Mouse (Mus musculus): Measurements from ENCODE around the gene Ism2. TPM values are rescaled to one million over a fixed set of nuclear protein-coding genes. Genes with fewer than 3 reads are reported as not detected.
"Not testable (repeated sequence)": the region's sequence is repeated elsewhere in the genome, so short reads cannot be mapped to it uniquely, and the experiment has no call there.

The Ism2 gene
- under 1 TPM in 1 of 2 experiments, not detected in 1; 0.42 TPM for total RNA-seq (2021)

GRCm38 (mm10) chr12:87299657-87300440, at the start of gene Ism2:
TSS of gene Ism2 (minus strand) at chr12:87299705.
- DNase-seq, result no peak

DNA sequence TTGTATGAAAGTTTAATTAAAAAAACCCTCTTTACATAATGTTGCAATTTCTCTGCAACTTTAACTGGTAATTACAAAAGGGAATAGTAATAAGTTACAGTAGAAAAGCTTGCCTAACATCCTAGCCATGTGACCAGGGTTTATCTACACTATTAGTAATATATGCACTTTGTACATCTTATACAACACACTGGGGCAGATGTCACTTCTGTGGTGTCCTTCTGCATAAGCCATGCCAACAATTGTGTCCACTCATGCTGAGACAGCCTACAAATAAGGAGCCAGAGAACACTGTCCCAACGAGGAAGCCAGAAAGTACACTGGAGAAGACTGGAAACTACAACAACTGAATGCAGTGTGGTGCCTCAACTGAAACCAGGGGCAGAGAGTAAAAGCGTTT, 48.5 kb upstream of the Ism2 start:
- DNase-seq, result no peak

- DNase-seq, result no peak
Observed at GRCm38 (mm10) chr12:87347511-87347910, 48.0 kb upstream of the Ism2 start.

DNA sequence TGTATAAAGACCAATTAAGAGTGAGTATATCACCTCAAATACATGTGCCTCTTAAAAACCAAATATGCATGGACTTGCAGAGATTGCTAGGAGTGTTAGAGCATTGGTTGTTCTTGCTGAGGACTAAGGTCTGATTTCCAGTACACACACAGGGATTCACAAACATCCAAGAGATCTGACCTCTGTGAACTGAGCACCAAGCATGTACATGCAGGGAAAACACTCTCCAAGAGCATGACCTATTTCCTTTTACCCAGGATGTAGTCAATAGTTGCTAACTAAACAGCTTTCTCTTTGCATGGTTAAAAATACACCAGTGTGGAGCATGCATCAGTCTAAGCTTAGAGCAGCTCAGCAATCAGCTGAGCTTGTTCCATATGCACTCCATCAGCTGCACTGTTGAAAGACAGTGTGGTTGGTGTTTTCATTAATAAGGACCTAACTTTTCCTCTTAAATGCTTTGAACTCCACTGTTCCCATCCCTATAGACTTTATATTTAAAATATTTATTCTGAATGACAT, 43.6 kb upstream of the Ism2 start:
- no peak for DNase-seq

GRCm38 (mm10) chr12:87338082-87338481, 38.6 kb upstream of the Ism2 start:
- no peak for DNase-seq

DNA sequence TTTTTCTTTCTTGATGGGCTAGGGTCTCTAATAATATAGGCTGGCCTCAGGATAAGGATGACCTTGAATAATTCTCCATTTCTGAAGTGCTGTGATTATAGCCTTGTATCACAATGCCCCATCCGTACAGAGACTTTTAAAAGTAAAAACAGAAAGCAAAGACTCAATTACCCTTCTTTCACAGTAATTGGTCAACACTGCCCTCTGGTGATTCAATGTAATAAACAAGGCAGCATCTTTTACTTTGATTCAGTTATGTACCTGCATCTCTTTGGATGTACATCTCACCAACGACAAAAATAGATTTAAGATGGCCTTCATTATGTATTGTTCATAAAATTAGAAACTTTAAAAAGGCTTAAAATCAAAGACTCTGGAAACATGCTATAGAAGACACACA, 35.4 kb upstream of the Ism2 start:
- DNase-seq, result no peak

DNA sequence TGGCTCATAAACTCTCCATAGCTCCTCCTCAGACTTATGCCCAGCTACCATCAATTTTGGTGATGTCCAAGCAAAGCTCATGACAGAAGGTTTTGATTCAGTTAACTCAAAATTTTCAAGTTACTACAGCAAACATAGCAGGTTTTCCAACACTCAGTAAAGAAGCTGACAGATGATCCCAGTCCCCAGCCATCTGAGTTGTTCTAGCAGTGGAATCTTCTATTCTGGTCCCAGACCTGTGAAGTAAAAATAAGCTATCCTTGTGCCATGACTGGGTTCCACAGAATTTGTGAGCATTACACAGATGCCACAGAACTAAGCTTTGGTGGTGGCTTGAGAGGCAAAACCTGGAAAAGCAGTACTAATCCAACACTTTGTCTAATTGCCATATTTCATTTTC, 34.3 kb upstream of the Ism2 start:
- DNase-seq, result no peak

GRCm38 (mm10) chr12:87332511-87332910, 33.0 kb upstream of the Ism2 start:
- DNase-seq, result no peak

DNA sequence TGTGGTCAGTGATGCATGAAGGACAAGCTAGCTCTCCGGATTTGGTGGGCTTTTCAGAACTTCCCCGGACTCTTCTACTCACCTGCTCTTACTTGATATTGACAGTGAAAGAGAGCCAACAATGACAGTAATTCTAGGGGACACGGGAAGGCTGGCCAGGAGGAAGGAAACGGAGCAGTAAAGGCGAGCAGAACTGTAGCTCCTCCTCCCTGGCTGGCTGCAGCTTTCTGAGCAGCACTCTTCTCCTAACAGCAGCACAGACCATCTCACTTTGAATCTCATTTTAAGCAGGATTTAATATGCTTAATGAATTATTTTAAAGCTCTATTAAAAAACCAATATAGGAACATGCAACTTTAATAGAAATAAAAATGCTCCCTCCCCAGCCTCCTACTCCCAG, 32.4 kb upstream of the Ism2 start:
- no peak for DNase-seq

GRCm38 (mm10) chr12:87331053-87331456, 31.6 kb upstream of the Ism2 start:
- no peak for DNase-seq

GRCm38 (mm10) chr12:87330213-87330612, 30.7 kb upstream of the Ism2 start:
- DNase-seq, result no peak

DNA sequence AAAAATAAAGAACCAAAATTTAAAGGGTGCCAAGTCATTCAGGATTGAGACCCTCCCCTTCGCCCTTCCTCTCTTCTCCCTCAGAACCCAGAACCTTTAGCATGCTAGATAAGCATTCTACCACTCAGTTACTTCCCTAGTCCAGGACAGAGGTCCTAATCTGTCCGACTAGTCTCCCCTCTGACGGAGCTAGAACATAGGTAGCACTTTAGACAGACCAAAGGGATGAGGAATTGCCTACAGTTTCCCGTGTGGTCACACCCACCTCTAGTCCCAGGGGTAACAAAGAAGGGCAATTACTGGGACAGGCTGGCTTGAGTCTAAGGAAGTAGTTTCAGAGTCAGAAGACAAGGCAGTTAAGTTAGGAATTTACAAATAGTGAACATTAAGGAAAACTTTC, 28.5 kb upstream of the Ism2 start:
- DNase-seq, result no peak

GRCm38 (mm10) chr12:87327610-87328009, 28.1 kb upstream of the Ism2 start:
- no peak for DNase-seq

DNA sequence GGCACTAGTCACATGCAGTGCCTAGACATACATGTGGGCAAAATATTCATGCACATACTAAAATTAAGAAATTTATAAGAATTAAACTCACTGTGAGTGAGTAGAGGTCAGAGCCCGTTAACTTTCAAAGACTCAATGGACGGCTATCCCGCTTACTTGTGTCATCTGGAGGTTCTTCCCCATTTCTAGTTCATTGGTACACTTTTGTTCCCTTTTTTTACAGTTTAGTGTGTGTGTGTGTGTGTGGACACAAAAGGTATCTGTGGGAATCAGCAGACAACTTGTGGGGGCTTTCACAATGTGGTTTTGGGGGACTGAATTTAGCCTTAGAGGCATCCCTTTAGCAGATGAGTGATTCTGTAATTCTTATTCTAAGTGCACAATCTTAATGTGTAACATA, 25.9 kb upstream of the Ism2 start:
- DNase-seq, result no peak

DNA sequence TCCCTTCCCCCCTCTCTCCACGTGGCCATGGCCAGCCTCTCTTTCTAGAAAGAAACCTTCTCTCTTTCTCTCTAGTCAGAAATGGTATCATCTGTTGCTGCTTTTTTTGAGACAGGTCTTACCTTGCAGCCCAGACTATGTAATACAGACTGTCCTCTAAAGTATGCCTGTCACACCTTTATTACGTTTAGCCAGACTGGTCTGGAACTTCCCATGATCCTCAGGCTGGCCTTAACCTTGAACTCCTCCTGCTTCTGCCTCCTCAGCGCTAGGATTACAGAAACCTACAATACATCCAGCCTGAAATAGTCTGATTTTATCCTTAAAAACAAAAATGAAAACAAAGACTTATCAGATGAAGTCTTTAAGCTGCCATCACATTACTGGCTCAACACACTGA, 19.7 kb upstream of the Ism2 start:
- DNase-seq, result no peak

DNA sequence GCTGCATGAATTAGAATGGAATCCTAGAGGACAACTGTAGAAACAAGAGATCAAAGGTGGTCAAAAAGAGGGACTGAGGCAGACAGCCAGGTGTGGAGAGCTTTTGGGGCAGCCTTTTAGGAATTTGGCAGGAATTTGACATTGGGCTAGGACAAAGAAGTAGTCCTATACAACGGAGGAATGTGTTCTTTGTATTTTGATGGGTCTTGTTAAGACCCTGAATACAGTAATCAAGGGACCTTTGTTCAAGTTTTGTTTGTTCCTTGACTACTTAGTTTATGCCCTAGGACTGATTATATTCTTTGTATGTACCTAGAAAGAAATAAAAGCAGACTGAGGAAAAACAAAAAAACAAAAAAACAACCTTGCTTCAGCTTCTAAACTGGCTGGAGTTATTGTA, 18.4 kb upstream of the Ism2 start:
- no peak for DNase-seq

- no peak for DNase-seq
Observed at GRCm38 (mm10) chr12:87313098-87313497, 13.6 kb upstream of the Ism2 start.

GRCm38 (mm10) chr12:87306584-87306844, 7.0 kb upstream of the Ism2 start:
- not testable (repeated sequence) for DNase-seq

DNA sequence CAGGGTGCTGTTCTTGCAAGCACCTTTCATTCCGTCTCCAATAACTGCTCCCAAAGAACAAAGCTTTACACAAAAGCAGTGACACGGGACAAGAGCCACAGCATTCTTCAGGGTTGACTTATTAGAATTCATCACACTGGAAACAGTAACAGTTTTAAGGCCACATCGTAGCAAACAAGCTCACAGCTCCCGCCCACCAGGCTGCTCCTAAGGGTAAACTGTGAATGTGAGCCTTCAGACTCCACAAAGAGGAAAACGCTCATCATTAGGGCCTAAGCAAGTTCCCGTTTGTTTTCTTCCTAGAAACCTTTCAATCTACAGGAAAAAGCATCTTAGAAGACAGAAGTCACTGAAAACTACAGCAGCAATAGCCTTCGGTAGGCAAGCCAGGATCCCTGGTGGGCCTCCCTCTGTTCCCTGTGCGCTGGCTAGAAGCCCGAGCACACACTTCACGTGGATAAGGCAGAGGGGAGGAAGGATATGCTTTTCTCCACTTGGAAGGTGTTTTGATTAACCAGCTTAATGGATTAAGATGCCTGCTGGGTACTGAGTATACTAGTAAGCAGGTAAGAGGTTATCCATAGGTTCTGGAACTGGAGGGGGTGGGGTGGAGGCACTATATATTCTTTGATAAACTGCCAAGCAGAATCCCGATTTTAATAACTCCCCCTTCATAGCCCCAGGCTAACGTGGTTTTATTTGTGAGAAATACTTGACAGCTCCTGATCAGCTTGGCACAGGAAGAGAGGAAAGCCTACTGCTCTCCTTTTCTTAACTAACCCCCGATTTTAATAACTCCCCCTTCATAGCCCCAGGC, 6.5 kb upstream of the Ism2 start:
- DNase-seq, result no peak

DNA sequence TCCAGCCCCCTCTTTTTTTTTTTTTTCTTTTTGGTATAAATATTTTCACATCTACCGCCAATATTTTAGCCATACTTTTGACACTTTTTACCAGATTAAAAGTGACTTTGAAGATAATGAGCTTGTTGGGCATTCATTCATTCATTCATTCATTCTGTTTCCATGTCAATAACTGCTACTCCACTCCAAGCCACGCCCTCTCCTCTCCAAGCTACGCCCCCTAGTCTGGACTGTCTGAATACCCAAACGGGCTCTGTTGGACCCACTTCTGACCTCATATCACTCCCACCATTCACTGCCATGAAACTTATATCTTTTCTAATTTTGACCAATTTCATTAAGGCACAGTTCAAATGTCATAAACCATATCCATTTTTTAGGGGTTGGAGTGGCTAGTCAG, 1.7 kb upstream of the Ism2 start:
- DNase-seq, result no peak

- no peak for DNase-seq
Observed at GRCm38 (mm10) chr12:87300441-87300690, 861 bp upstream of the Ism2 start.

DNA sequence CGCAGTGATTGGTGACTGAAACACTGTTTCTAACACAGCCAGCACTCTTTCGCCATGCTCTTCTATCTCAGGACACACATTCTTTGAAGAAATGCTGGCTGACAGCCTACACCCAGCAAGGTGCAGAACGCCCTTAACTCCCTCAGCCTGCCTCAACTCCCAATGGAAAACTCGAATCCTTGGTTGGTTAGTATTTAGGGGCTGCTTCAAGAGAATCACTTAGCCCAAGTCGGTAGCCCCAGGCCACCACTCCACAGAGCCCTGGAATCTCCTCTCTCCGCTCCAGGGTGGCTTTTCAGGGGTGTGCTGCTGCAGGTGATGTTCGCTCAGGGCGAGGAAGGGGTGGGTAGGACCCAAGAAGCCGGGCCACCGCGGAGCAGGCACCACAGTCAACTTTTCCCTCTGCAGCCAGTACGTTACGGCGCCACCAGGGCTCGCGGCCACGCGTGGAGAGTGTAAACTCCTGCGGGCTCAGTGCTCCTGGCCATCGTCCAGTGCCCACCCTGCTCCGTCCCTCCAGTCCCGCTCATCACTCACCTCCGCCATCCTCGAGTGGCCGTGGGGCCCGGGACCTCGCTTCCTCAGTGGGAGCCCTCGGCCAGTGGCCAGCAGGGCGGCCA, 358 bp downstream of the Ism2 start:
- no peak for DNase-seq

DNA sequence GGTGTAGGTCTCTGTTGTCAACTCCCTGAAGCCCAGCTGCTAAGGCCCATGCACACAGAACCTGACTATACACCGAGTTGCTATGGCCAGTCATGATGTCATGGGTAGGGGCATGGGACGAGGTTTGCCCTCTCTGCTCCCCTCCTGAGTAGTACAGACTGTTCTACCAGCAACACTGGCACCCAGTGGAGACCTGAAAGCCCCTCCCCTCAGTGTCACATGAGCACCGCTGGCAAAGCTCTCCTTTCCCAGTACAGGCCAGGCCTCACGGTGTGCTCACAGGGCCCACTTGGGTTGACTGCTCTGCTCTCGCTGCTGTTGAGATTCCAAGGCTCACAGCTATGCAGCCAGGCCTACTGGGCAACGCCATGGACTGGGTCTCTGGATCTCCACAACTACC, 5.6 kb downstream of the Ism2 start:
- DNase-seq, result no peak

GRCm38 (mm10) chr12:87289100-87289499, 10.4 kb downstream of the Ism2 start:
- no peak for DNase-seq
